Mouse (Mus musculus): ENCODE results near the gene Vps37c. TPM values are rescaled to one million over a fixed set of nuclear protein-coding genes. Genes with fewer than 3 reads are reported as not detected.

Vps37c gene
- polyA plus RNA-seq, 1 experiment from 2014 or later = 25.1 TPM

DNA sequence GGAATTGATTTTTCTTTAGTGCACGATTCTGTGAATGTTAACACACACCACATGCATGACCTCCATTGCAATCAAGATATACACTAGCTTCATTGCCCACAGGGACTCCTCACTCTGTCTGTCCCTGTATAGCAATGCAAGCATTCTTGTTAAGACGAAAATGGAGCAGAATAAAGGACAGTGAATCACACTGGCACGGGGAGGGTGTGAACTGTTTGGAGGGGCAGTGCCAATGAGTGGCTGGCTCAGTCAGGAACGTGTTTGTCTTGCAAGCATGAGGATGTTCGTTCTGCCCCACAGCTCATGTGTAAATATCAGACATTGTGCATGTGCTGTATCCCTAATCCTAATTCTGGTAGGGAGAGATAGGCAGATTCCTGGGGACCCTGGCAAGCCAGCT, 41.9 kb downstream of the Vps37c start:
- 74% methylated on average over 5 of the region's 5 CpGs for WGBS
- ATAC-seq (replicated peaks; ENCODE audit: insufficient number of reproducible peaks, insufficient read depth, low FRiP score, low read depth) = no peak
- Histone ChIP-seq H3K4me2 (no peak overlapping the region), H3K9ac (no peak overlapping the region), H3K27me3 (no peaks in the 10 kb centered on the region), H3K36me3 (no peaks in the 10 kb centered on the region), H3K4me3 (no peak overlapping the region), H3K4me1 (replicated peaks) (peaks cover 4% of the 10 kb centered on the region; the same call in 1 of the 2 replicates), H3K9me3 (replicated peaks) (no peaks in the 10 kb centered on the region), H3K27ac (no peak overlapping the region)

GRCm38 (mm10) chr19:10731975-10732374, 43.4 kb downstream of the Vps37c start:
- ATAC-seq (replicated peaks; ENCODE audit: insufficient number of reproducible peaks, insufficient read depth, low FRiP score, low read depth) = no peak
- Histone ChIP-seq H3K4me3 (no peak overlapping the region), H3K9ac (no peak overlapping the region), H3K9me3 (replicated peaks) (no peaks in the 10 kb centered on the region), H3K27ac (no peak overlapping the region), H3K4me1 (replicated peaks) (peaks cover 4% of the 10 kb centered on the region; the same call in 1 of the 2 replicates), H3K27me3 (no peaks in the 10 kb centered on the region), H3K4me2 (no peak overlapping the region), H3K36me3 (no peaks in the 10 kb centered on the region)
- WGBS = 86% methylated on average over 7 of the region's 7 CpGs

- Histone ChIP-seq H3K9ac (no peak overlapping the region), H3K27me3 (no peaks in the 10 kb centered on the region), H3K9me3 (replicated peaks) (no peaks in the 10 kb centered on the region), H3K27ac (no peak overlapping the region), H3K4me1 (replicated peaks) (peaks cover 4% of the 10 kb centered on the region; the same call in 1 of the 2 replicates), H3K36me3 (no peaks in the 10 kb centered on the region), H3K4me3 (no peak overlapping the region), H3K4me2 (no peak overlapping the region)
- ATAC-seq (replicated peaks; ENCODE audit: insufficient number of reproducible peaks, insufficient read depth, low FRiP score, low read depth) = no peak
- WGBS = 88% methylated on average over 7 of the region's 7 CpGs
Measured at GRCm38 (mm10) chr19:10732741-10733140, 44.2 kb downstream of the Vps37c start.

- Histone ChIP-seq H3K36me3 (no peaks in the 10 kb centered on the region), H3K27ac (no peak overlapping the region), H3K9ac (no peak overlapping the region), H3K27me3 (no peaks in the 10 kb centered on the region), H3K4me2 (no peak overlapping the region), H3K4me3 (no peak overlapping the region), H3K9me3 (replicated peaks) (no peaks in the 10 kb centered on the region), H3K4me1 (replicated peaks) (peaks cover 4% of the 10 kb centered on the region; the same call in 1 of the 2 replicates)
- ATAC-seq (replicated peaks; ENCODE audit: insufficient number of reproducible peaks, insufficient read depth, low FRiP score, low read depth) = no peak
- WGBS = 58% methylated on average over 10 of the region's 10 CpGs
Measured at GRCm38 (mm10) chr19:10733501-10734127, 45.1 kb downstream of the Vps37c start.

DNA sequence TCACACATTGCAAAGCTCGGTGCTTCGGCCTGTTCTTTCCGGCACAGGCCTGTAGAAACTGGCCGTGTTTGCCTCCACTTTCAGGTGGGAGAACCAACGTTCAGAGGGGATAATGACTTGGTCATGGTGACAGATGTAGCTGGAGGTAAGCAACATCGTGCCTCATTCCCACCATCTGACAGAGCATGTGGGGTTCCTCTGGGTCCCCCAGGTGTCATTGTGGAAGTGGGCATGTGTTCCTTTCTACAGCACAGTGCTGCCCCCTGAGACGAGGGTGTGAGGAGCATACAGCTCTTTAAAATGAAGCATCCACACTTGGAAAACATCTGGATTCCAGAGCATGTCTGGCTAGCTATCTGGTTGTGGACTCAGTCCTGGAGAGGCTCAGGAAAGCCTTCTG, 46.0 kb downstream of the Vps37c start:
- Histone ChIP-seq H3K4me2 (no peak overlapping the region), H3K9ac (no peak overlapping the region), H3K9me3 (replicated peaks) (no peaks in the 10 kb centered on the region), H3K27ac (no peak overlapping the region), H3K4me3 (no peak overlapping the region), H3K27me3 (no peaks in the 10 kb centered on the region), H3K36me3 (no peaks in the 10 kb centered on the region), H3K4me1 (replicated peaks) (peaks cover 4% of the 10 kb centered on the region; the same call in 1 of the 2 replicates)
- ATAC-seq (replicated peaks; ENCODE audit: insufficient number of reproducible peaks, insufficient read depth, low FRiP score, low read depth) = no peak
- 84% methylated on average over 7 of the region's 7 CpGs for whole genome bisulfite sequencing

GRCm38 (mm10) chr19:10735061-10735460, 46.5 kb downstream of the Vps37c start:
- Histone ChIP-seq H3K4me1 (replicated peaks) (peaks cover 4% of the 10 kb centered on the region; the same call in 1 of the 2 replicates), H3K4me2 (no peak overlapping the region), H3K27me3 (no peaks in the 10 kb centered on the region), H3K9me3 (replicated peaks) (no peaks in the 10 kb centered on the region), H3K27ac (no peak overlapping the region), H3K9ac (no peak overlapping the region), H3K4me3 (no peak overlapping the region), H3K36me3 (no peaks in the 10 kb centered on the region)
- ATAC-seq (replicated peaks; ENCODE audit: insufficient number of reproducible peaks, insufficient read depth, low FRiP score, low read depth) = no peak
- WGBS = 78% methylated on average over 3 of the region's 3 CpGs

DNA sequence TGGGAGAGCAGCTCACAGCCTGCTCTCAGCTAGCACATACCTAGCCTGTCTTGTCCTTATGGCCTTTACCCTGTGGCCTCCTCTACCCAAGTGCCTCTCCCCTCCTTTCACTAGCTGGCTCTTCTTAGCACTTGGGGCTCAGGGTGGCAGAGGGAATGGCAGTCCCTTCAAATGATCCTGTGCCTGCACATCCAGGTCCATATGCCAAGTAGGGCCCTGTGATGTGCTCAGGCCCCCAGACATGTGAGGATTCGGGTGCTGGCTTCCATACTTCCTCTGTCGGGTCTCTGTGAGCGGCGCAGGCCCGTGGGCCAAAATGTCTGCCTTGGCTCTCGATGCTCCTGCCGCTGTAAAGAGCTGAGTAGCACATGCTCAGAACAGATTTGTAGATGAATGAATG, 47.3 kb downstream of the Vps37c start:
- Histone ChIP-seq H3K4me2 (no peak overlapping the region), H3K27me3 (no peaks in the 10 kb centered on the region)
- no peak for ATAC-seq (replicated peaks; ENCODE audit: insufficient number of reproducible peaks, insufficient read depth, low FRiP score, low read depth)

DNA sequence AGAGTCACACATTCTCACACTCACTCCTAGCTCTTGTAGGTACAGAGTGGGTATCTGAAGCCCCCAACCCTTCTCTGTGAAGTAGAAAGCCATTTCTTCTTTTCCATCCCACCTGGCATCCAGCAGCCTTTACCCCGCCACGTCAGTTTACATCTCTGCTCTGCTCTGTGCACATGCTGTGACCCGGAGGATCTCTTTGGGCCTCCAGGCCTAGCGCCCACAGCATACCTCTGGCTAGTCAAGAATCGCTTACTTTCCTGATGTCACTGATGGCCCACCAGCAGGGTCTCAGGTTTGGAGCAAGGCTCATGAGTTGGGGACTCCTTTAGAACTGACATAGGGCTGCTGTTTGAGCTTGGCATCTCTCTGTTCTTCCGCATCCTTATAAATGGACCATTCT, 49.5 kb downstream of the Vps37c start:
- Histone ChIP-seq H3K4me2 (no peak overlapping the region), H3K4me1 (replicated peaks) (peaks cover 8% of the 10 kb centered on the region), H3K27ac (no peak overlapping the region), H3K27me3 (peaks cover 2% of the 10 kb centered on the region; the same call in 1 of the 2 replicates), H3K4me3 (no peak overlapping the region), H3K9me3 (replicated peaks) (no peaks in the 10 kb centered on the region), H3K36me3 (no peaks in the 10 kb centered on the region), H3K9ac (no peak overlapping the region)
- WGBS = 85% methylated on average over 6 of the region's 6 CpGs
- no peak for ATAC-seq (replicated peaks; ENCODE audit: insufficient number of reproducible peaks, insufficient read depth, low FRiP score, low read depth)

More for the DNA sequence above, 47.3 kb downstream of the Vps37c start:
- H3K36me3 ChIP-seq = no peaks in the 10 kb centered on the region
- H3K27ac ChIP-seq = no peak overlapping the region
- no peak overlapping the region for H3K9ac ChIP-seq
- H3K4me1 ChIP-seq (replicated peaks) = peaks cover 8% of the 10 kb centered on the region
- no peaks in the 10 kb centered on the region for H3K9me3 ChIP-seq (replicated peaks)
- WGBS = 92% methylated on average over 7 of the region's 7 CpGs
- no peak overlapping the region for H3K4me3 ChIP-seq

DNA sequence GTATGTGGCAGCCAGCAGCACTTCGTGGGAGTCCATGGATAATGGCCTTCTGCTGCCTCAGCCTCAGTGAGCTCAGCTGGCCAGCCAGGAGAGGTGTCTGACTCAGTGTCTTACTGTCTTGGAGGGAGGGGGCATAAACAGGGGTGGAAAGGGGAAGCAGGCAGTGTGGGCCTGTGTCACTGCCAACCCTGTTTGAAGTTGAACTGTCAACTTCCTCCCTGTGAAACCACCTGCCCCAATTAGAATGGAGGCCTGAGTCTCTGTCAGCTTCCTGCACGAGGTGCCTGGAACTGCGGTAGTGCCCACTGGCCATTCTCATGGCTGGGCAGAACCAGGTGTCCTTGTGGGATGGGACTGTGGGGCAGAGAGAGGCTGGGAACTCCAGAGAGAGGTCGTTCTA, 50.3 kb downstream of the Vps37c start, which contains the start of gene Cd5:
Cd5 (minus strand) TSS at position 192 of the 400 bp plus-strand sequence.
- H3K27me3 ChIP-seq = peaks cover 2% of the 10 kb centered on the region; the same call in 1 of the 2 replicates
- ATAC-seq (replicated peaks; ENCODE audit: insufficient number of reproducible peaks, insufficient read depth, low FRiP score, low read depth) = no peak
- no peak within 1 kb of the TSS for H3K4me2 ChIP-seq
- H3K4me3 ChIP-seq = no peak within 1 kb of the TSS
- H3K9ac ChIP-seq = no peak within 1 kb of the TSS
- no peaks in the 10 kb centered on the region for H3K9me3 ChIP-seq (replicated peaks)
- H3K4me1 ChIP-seq (replicated peaks) = peaks cover 4% of the 10 kb centered on the region; the same call in 1 of the 2 replicates
- no peak within 1 kb of the TSS for H3K27ac ChIP-seq
- WGBS = 66% methylated on average over 4 of the region's 4 CpGs
- no peaks in the 10 kb centered on the region for H3K36me3 ChIP-seq

- 89% methylated on average over 4 of the region's 4 CpGs for WGBS
- Histone ChIP-seq H3K4me1 (replicated peaks) (peaks cover 4% of the 10 kb centered on the region; the same call in 1 of the 2 replicates), H3K4me2 (no peak overlapping the region), H3K27ac (no peak overlapping the region), H3K9me3 (replicated peaks) (no peaks in the 10 kb centered on the region), H3K36me3 (no peaks in the 10 kb centered on the region), H3K27me3 (peaks cover 2% of the 10 kb centered on the region; the same call in 1 of the 2 replicates), H3K4me3 (no peak overlapping the region), H3K9ac (no peak overlapping the region)
- no peak for ATAC-seq (replicated peaks; ENCODE audit: insufficient number of reproducible peaks, insufficient read depth, low FRiP score, low read depth)
Measured at GRCm38 (mm10) chr19:10739916-10740315, 51.4 kb downstream of the Vps37c start.

DNA sequence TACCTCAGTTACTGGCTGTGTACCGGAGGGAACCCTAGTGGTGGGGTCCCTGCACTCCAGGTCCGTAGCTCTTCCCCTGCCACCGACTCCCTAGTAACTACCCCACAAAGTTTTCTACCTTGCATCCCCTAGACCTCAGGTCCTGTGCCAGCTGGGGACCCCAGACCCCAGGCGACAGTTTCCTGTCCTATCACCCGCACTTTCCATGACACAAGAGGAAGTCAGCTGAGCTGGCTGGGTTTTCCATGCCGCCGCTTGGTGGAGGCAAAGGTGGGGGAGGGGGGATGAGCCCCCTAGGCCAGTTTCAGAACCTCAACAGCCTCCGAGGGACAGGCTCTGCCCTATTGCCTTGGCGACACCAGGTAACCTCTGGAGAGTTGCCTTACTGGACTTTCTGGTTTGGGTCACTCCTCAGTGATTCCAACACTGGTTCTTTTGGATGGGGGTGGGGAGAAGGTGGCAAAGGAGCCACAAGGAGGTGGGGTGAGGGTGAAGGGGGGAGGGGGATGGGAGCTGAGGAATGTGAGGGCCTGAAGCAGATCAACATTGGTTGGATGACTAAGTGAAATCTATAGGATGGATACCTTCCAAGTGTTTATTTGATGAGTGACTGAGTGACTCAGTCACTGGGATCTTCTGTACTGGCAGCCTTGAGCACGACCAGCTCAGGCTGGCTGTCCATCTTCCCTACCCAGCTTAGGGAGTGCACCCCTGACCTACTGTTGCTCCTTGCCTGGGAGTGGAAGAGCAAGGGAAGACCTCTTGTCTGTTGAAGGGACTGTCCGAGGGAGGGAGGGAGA, 52.3 kb downstream of the Vps37c start:
- Histone ChIP-seq H3K4me3 (no peak overlapping the region), H3K9ac (no peak overlapping the region), H3K4me1 (replicated peaks) (peaks cover 4% of the 10 kb centered on the region; the same call in 1 of the 2 replicates), H3K4me2 (0 out of 2 replicates have a peak overlapping the region, but pooled peaks have one; percentile 1), H3K27ac (no peak overlapping the region), H3K36me3 (no peaks in the 10 kb centered on the region), H3K9me3 (replicated peaks) (no peaks in the 10 kb centered on the region), H3K27me3 (peaks cover 2% of the 10 kb centered on the region; the same call in 1 of the 2 replicates)
- ATAC-seq (replicated peaks; ENCODE audit: insufficient number of reproducible peaks, insufficient read depth, low FRiP score, low read depth) = no peak
- WGBS = 29% methylated on average over 11 of the region's 11 CpGs

Data from heart, embryonic 15.5 days (tissue).